Mouse (Mus musculus) cerebellum, adult 2 months (tissue): ENCODE results near the gene Fgfr2.

Source experiments
- CTCF ChIP-seq: fragments of 200-500 bp; IDR thresholded peaks from 2 replicates; pipeline ENCODE4 v1.5.1; 2011; ENCODE audit warnings: low read depth, mild to moderate bottlenecking, control low read depth, low read length, moderate library complexity, borderline replicate concordance; ENCODE audit not compliant: insufficient read depth
- POLR2A ChIP-seq: fragments of 200-500 bp; IDR thresholded peaks from 2 replicates; pipeline ENCODE4 v1.6.1; 2011; ENCODE audit warnings: low read length, control low read depth, borderline replicate concordance; ENCODE audit not compliant: insufficient read depth

DNA sequence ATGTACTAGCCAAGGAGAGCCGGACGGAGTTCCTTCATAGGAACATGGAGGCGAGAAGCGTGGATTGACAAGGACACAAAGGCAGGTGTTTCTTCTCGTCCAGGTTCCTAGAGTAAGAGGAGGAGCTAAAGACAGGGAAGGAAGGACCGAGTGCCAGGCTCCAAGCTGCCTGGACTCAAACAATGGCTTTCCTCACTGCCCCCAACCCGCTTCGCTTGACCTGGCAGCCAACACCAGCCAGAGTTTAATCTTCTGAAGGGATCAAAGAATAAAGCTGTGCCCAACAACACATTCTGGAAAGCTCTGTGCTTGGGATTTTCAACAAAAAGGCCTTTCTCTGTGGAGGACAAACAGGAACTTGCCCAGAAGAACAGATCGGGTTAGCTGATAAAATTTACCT, 69.4 kb downstream of the Fgfr2 start:
- TF ChIP-seq CTCF (no peak), POLR2A (no peak)
